12 mouse cellular contexts compared by ENCODE assay signal in genomic region chr5:21329672-21330665, GRCm38 (mm10). TPM values are rescaled to one million over a fixed set of nuclear protein-coding genes. Genes with fewer than 3 reads are reported as not detected.
DNase-seq lines count a peak whose midpoint lies in the region; ATAC-seq and TF ChIP-seq lines count a peak whose summit lies in the region.
"Had no signal": no experiment of that assay in that cellular context is flagged by ENCODE, and none has a peak within 500 bp of the region (broad histone marks: within the 10 kb centered on the region; RNA-seq: fewer than 3 reads in every experiment).

No protein-coding gene starts in this region.

- no peak for DNase-seq in hindbrain, postnatal 0 days (ENCODE audit: low spot score)
- DNase-seq in cerebellum, postnatal 25 days: no peak
- DNase-seq in kidney, postnatal 10 days: no peak
- DNase-seq in spleen, adult 18-20 months: no peak
- DNase-seq: kidney, adult 9 months; layer of hippocampus, postnatal 36 days had no signal

- no peaks in the 10 kb centered on the region for H3K27me3 ChIP-seq in hindbrain, embryonic 13.5 days
- no peaks in the 10 kb centered on the region for H3K27me3 ChIP-seq in hindbrain, postnatal 0 days (ENCODE audit: insufficient read depth, low read length)
- H3K27me3 ChIP-seq in heart, embryonic 13.5 days (replicated peaks): no peaks in the 10 kb centered on the region
- H3K27me3 ChIP-seq in neural tube, embryonic 14.5 days (ENCODE audit: control insufficient read depth, insufficient read depth, low read length): no peaks in the 10 kb centered on the region

- 30% methylated on average over 11 of the region's 11 CpGs for WGBS in hindbrain, embryonic 13.5 days
- 24% methylated on average over 11 of the region's 11 CpGs for WGBS in hindbrain, postnatal 0 days
- 34% methylated on average over 11 of the region's 11 CpGs for WGBS in heart, embryonic 13.5 days
- 58% methylated on average over 11 of the region's 11 CpGs for WGBS in neural tube, embryonic 14.5 days

- ATAC-seq in hindbrain, embryonic 13.5 days (ENCODE audit: low FRiP score): 0 out of 2 replicates have a peak, but pooled peaks have one; percentile 28
- ATAC-seq in hindbrain, postnatal 0 days: no peak
- ATAC-seq in common myeloid progenitor, adult 5-6 weeks (replicated peaks; ENCODE audit: low read depth, poor library complexity, severe bottlenecking): 0 out of 2 replicates have a peak, but pooled peaks have one; percentile 16
- ATAC-seq in heart, embryonic 13.5 days (ENCODE audit: extremely low read depth, insufficient number of reproducible peaks, low FRiP score, low TSS enrichment): peak; percentile 72
- peak; percentile 54 for ATAC-seq in neural tube, embryonic 14.5 days (ENCODE audit: low read depth)

- peaks cover 15% of the 10 kb centered on the region for H3K4me1 ChIP-seq in hindbrain, embryonic 13.5 days (replicated peaks)
- H3K4me1 ChIP-seq in hindbrain, postnatal 0 days (ENCODE audit: insufficient read depth, low read length): no peaks in the 10 kb centered on the region
- H3K4me1 ChIP-seq in heart, embryonic 13.5 days: peaks cover 52% of the 10 kb centered on the region
- no peaks in the 10 kb centered on the region for H3K4me1 ChIP-seq in neural tube, embryonic 14.5 days (ENCODE audit: control insufficient read depth, insufficient read depth, low read length)

- H3K27ac ChIP-seq in hindbrain, embryonic 13.5 days: no peak overlapping the region; the same call in 1 of the 2 replicates
- no peak overlapping the region for H3K27ac ChIP-seq in hindbrain, postnatal 0 days
- peak overlapping the region; percentile 99 for H3K27ac ChIP-seq in heart, embryonic 13.5 days (replicated peaks)
- H3K27ac ChIP-seq in neural tube, embryonic 14.5 days (ENCODE audit: low read depth, low read length): no peak overlapping the region
- H3K27ac ChIP-seq: macrophage had no signal

- H3K4me3 ChIP-seq in hindbrain, embryonic 13.5 days: no peak overlapping the region
- no peak overlapping the region for H3K4me3 ChIP-seq in hindbrain, postnatal 0 days (ENCODE audit: low read length)
- peak overlapping the region; percentile 20 for H3K4me3 ChIP-seq in heart, embryonic 13.5 days
- H3K4me3 ChIP-seq in neural tube, embryonic 14.5 days (ENCODE audit: low read depth, low read length): no peak overlapping the region

- H3K9ac ChIP-seq in hindbrain, embryonic 13.5 days: no peak overlapping the region
- no peak overlapping the region for H3K9ac ChIP-seq in hindbrain, postnatal 0 days (replicated peaks; ENCODE audit: low read length)
- peak overlapping the region; percentile 77 for H3K9ac ChIP-seq in heart, embryonic 13.5 days
- no peak overlapping the region for H3K9ac ChIP-seq in neural tube, embryonic 14.5 days (replicated peaks; ENCODE audit: low read depth, low read length)

- H3K4me2 ChIP-seq in hindbrain, embryonic 13.5 days: no peak overlapping the region
- no peak overlapping the region for H3K4me2 ChIP-seq in hindbrain, postnatal 0 days (ENCODE audit: low read depth, low read length)
- peak overlapping the region; percentile 56 for H3K4me2 ChIP-seq in heart, embryonic 13.5 days
- H3K4me2 ChIP-seq in neural tube, embryonic 14.5 days (ENCODE audit: low read depth, low read length): no peak overlapping the region
- H3K4me2 ChIP-seq: liver, embryonic 11.5 days had no signal

- TF ChIP-seq CTCF in hindbrain, postnatal 0 days (IDR thresholded peaks at IDR 0.05; ENCODE audit: low read depth): no peak

- H3K9me3 ChIP-seq in hindbrain, embryonic 13.5 days: no peaks in the 10 kb centered on the region
- no peaks in the 10 kb centered on the region for H3K9me3 ChIP-seq in hindbrain, postnatal 0 days (ENCODE audit: low read length)
- H3K9me3 ChIP-seq in heart, embryonic 13.5 days: no peaks in the 10 kb centered on the region; the same call in 1 of the 2 replicates
- H3K9me3 ChIP-seq in neural tube, embryonic 14.5 days (ENCODE audit: control insufficient read depth, low read length): no peaks in the 10 kb centered on the region

- H3K36me3 ChIP-seq in hindbrain, embryonic 13.5 days: no peaks in the 10 kb centered on the region
- H3K36me3 ChIP-seq in hindbrain, postnatal 0 days (ENCODE audit: insufficient read depth, low read length): no peaks in the 10 kb centered on the region
- no peaks in the 10 kb centered on the region for H3K36me3 ChIP-seq in heart, embryonic 13.5 days
- no peaks in the 10 kb centered on the region for H3K36me3 ChIP-seq in neural tube, embryonic 14.5 days (ENCODE audit: control insufficient read depth, insufficient read depth, low read length)

RNA-seq across cellular contexts. Expression of gene Fgl2, which starts 42.5 kb away (rescaled TPM):
- 4.4 and 4.6 TPM in 2 replicates for polyA plus RNA-seq in hindbrain, embryonic 13.5 days (2015; fragmentation: Nextera tagmentation; extraction: Ambion mirVana)
- total RNA-seq in hindbrain, postnatal 0 days (2014; rRNA removed): 3.1 and 3.4 TPM in 2 replicates
- polyA plus RNA-seq in hindbrain, postnatal 0 days (2015; fragmentation: Nextera tagmentation; extraction: Ambion mirVana): 2.5 and 2.6 TPM in 2 replicates
- total RNA-seq in common myeloid progenitor, adult 5-6 weeks (2017): 17.9 and 20.7 TPM in 2 replicates
- polyA plus RNA-seq in heart, embryonic 13.5 days (2015; fragmentation: Nextera tagmentation; extraction: Ambion mirVana): 24.5 TPM in 2 replicates
- polyA plus RNA-seq in neural tube, embryonic 14.5 days (2014; fragmentation: Nextera tagmentation; extraction: Ambion mirVana): 5.1 and 7.3 TPM in 2 replicates
